ENCODE assay signal across 9 mouse cellular contexts in genomic region chr2:13537733-13538132, GRCm38 (mm10). TPM values are rescaled to one million over a fixed set of nuclear protein-coding genes. Genes with fewer than 3 reads are reported as not detected.
DNase-seq lines count a peak whose midpoint lies in the region; ATAC-seq and TF ChIP-seq lines count a peak whose summit lies in the region.
"Had no signal": no experiment of that assay in that cellular context is flagged by ENCODE, and none has a peak within 500 bp of the region (broad histone marks: within the 10 kb centered on the region; RNA-seq: fewer than 3 reads in every experiment).

No protein-coding gene starts in this region.

- H3K36me3 ChIP-seq in hindbrain, postnatal 0 days (ENCODE audit: insufficient read depth, low read length) = no peaks in the 10 kb centered on the region
- no peaks in the 10 kb centered on the region for H3K36me3 ChIP-seq in hindbrain, embryonic 16.5 days (ENCODE audit: control insufficient read depth, insufficient read depth, low read length)
- no peaks in the 10 kb centered on the region for H3K36me3 ChIP-seq in E14TG2a.4 (ENCODE audit: insufficient read depth, low read length)
- H3K36me3 ChIP-seq in small intestine, adult 2 months (ENCODE audit: control insufficient read depth, insufficient read depth, low read length) = no peaks in the 10 kb centered on the region
- H3K36me3 ChIP-seq in midbrain, embryonic 13.5 days = no peaks in the 10 kb centered on the region

- H3K27me3 ChIP-seq in hindbrain, postnatal 0 days (ENCODE audit: insufficient read depth, low read length) = no peaks in the 10 kb centered on the region
- no peaks in the 10 kb centered on the region for H3K27me3 ChIP-seq in hindbrain, embryonic 16.5 days (replicated peaks; ENCODE audit: control insufficient read depth, insufficient read depth, low read length)
- H3K27me3 ChIP-seq in E14TG2a.4 (ENCODE audit: insufficient read depth, low read length) = no peaks in the 10 kb centered on the region
- H3K27me3 ChIP-seq in small intestine, adult 2 months (ENCODE audit: control insufficient read depth, insufficient read depth, low read length) = no peaks in the 10 kb centered on the region
- no peaks in the 10 kb centered on the region for H3K27me3 ChIP-seq in midbrain, embryonic 13.5 days

- TF ChIP-seq CTCF in hindbrain, postnatal 0 days (IDR thresholded peaks at IDR 0.05; ENCODE audit: low read depth) = peak; percentile 35; the same call in 1 of the 2 replicates
- TF ChIP-seq CTCF in E14TG2a.4 (conservative IDR thresholded peaks at IDR 0.05; ENCODE audit: low read length) = peak; percentile 58
- TF ChIP-seq CTCF in small intestine, adult 2 months (IDR thresholded peaks at IDR 0.05; ENCODE audit: extremely low read depth, insufficient read length, insufficient replicate concordance, low read depth, low read length) = peak; percentile 42; the same call in 1 of the 2 replicates

- no peaks in the 10 kb centered on the region for H3K9me3 ChIP-seq in hindbrain, postnatal 0 days (ENCODE audit: low read length)
- H3K9me3 ChIP-seq in hindbrain, embryonic 16.5 days (ENCODE audit: control insufficient read depth, low read length) = no peaks in the 10 kb centered on the region
- no peaks in the 10 kb centered on the region for H3K9me3 ChIP-seq in E14TG2a.4 (ENCODE audit: low read length)
- H3K9me3 ChIP-seq in midbrain, embryonic 13.5 days = no peaks in the 10 kb centered on the region

- H3K9ac ChIP-seq in hindbrain, postnatal 0 days (replicated peaks; ENCODE audit: low read length) = no peak overlapping the region
- no peak overlapping the region for H3K9ac ChIP-seq in hindbrain, embryonic 16.5 days (ENCODE audit: low read depth, low read length)
- H3K9ac ChIP-seq in midbrain, embryonic 13.5 days (replicated peaks) = no peak overlapping the region

- TF ChIP-seq POLR2A in small intestine, adult 2 months (IDR thresholded peaks at IDR 0.05; ENCODE audit: low read depth, low read length) = no peak

- no peak for ATAC-seq in hindbrain, postnatal 0 days
- ATAC-seq in hindbrain, embryonic 16.5 days = no peak
- peak; percentile 45 to 76; a peak in 3 of 4 replicates for ATAC-seq in hematopoietic stem cell, adult 5-6 weeks (replicated peaks in 1 of 2; ENCODE audit: insufficient read depth in 1 of 2, low FRiP score in 2 of 2, low TSS enrichment in 1 of 2, low read depth in 1 of 2, poor library complexity in 2 of 2, severe bottlenecking in 2 of 2)
- no peak for ATAC-seq in midbrain, embryonic 13.5 days

- DNase-seq in hindbrain, postnatal 0 days (ENCODE audit: low spot score) = no peak
- DNase-seq in frontal cortex, postnatal 36 days (ENCODE audit: low spot score in 2 of 2) = no peak
- no peak for DNase-seq in urinary bladder, postnatal 4 days (ENCODE audit: low spot score in 2 of 2)

- H3K4me1 ChIP-seq in hindbrain, postnatal 0 days (ENCODE audit: insufficient read depth, low read length) = no peaks in the 10 kb centered on the region
- no peaks in the 10 kb centered on the region for H3K4me1 ChIP-seq in hindbrain, embryonic 16.5 days (ENCODE audit: control insufficient read depth, insufficient read depth, low read depth, low read length)
- peaks cover 8% of the 10 kb centered on the region; the same call in 1 of the 2 replicates for H3K4me1 ChIP-seq in E14TG2a.4 (replicated peaks; ENCODE audit: low read depth, low read length)
- peaks cover 13% of the 10 kb centered on the region; the same call in 1 of the 2 replicates for H3K4me1 ChIP-seq in small intestine, adult 2 months (ENCODE audit: control insufficient read depth, insufficient read depth, insufficient read length, low read length)
- no peaks in the 10 kb centered on the region for H3K4me1 ChIP-seq in midbrain, embryonic 13.5 days (replicated peaks)

- no peak overlapping the region for H3K4me2 ChIP-seq in hindbrain, postnatal 0 days (ENCODE audit: low read depth, low read length)
- no peak overlapping the region for H3K4me2 ChIP-seq in hindbrain, embryonic 16.5 days (ENCODE audit: low read length)
- H3K4me2 ChIP-seq in midbrain, embryonic 13.5 days (replicated peaks) = no peak overlapping the region

- no peak overlapping the region for H3K27ac ChIP-seq in hindbrain, postnatal 0 days
- no peak overlapping the region for H3K27ac ChIP-seq in hindbrain, embryonic 16.5 days (ENCODE audit: low read depth, low read length)
- H3K27ac ChIP-seq in small intestine, adult 2 months (ENCODE audit: insufficient read depth, low read depth, low read length) = 0 out of 2 replicates have a peak overlapping the region, but pooled peaks have one; percentile 26
- no peak overlapping the region for H3K27ac ChIP-seq in midbrain, embryonic 13.5 days

- H3K4me3 ChIP-seq in hindbrain, postnatal 0 days (ENCODE audit: low read length) = no peak overlapping the region
- H3K4me3 ChIP-seq in hindbrain, embryonic 16.5 days (ENCODE audit: low read length) = no peak overlapping the region
- no peak overlapping the region for H3K4me3 ChIP-seq in E14TG2a.4 (replicated peaks; ENCODE audit: low read length)
- H3K4me3 ChIP-seq in small intestine, adult 2 months (ENCODE audit: low read depth, low read length) = no peak overlapping the region
- no peak overlapping the region for H3K4me3 ChIP-seq in midbrain, embryonic 13.5 days (replicated peaks)
- H3K4me3 ChIP-seq: erythroblast, embryonic 14.5 days had no signal

- 5% methylated on average over 2 of the region's 2 CpGs for WGBS in hindbrain, postnatal 0 days
- 22% methylated on average over 2 of the region's 2 CpGs for WGBS in hindbrain, embryonic 16.5 days
- WGBS in small intestine, adult 2 months = 54% methylated on average over 2 of the region's 2 CpGs
- WGBS in midbrain, embryonic 13.5 days = 22% methylated on average over 2 of the region's 2 CpGs

RNA-seq across cellular contexts. Expression of gene Trdmt1, which starts 6.7 kb away (rescaled TPM):
- total RNA-seq in hindbrain, postnatal 0 days (2014; rRNA removed) = 6.1 and 7.5 TPM in 2 replicates
- 6.2 and 6.8 TPM in 2 replicates for polyA plus RNA-seq in hindbrain, postnatal 0 days (2015; fragmentation: Nextera tagmentation; extraction: Ambion mirVana)
- 6.7 and 8.6 TPM in 2 replicates for polyA plus RNA-seq in hindbrain, embryonic 16.5 days (2015; fragmentation: Nextera tagmentation; extraction: Ambion mirVana)
- total RNA-seq in hematopoietic stem cell, adult 5-6 weeks (2017) = 7.2 and 9.4 TPM in 2 replicates
- polyA plus RNA-seq in small intestine, adult 2 months (2012; rRNA removed) = 0.15 and 0.39 TPM in 2 replicates
- 7.1 and 8.0 TPM in 2 replicates for polyA plus RNA-seq in midbrain, embryonic 13.5 days (2015; fragmentation: Nextera tagmentation; extraction: Ambion mirVana)

RNA-seq across cellular contexts. Expression of gene Vim, which starts 36.0 kb away (rescaled TPM):
- total RNA-seq in hindbrain, postnatal 0 days (2014; rRNA removed) = 965 and 1,051 TPM in 2 replicates
- polyA plus RNA-seq in hindbrain, postnatal 0 days (2015; fragmentation: Nextera tagmentation; extraction: Ambion mirVana) = 417 and 451 TPM in 2 replicates
- polyA plus RNA-seq in hindbrain, embryonic 16.5 days (2015; fragmentation: Nextera tagmentation; extraction: Ambion mirVana) = 374 and 458 TPM in 2 replicates
- total RNA-seq in hematopoietic stem cell, adult 5-6 weeks (2017) = 674 and 678 TPM in 2 replicates
- 262 and 287 TPM in 2 replicates for polyA plus RNA-seq in small intestine, adult 2 months (2012; rRNA removed)
- polyA plus RNA-seq in midbrain, embryonic 13.5 days (2015; fragmentation: Nextera tagmentation; extraction: Ambion mirVana) = 773 and 781 TPM in 2 replicates

RNA-seq across cellular contexts. Expression of gene Cubn, which starts 46.1 kb away (rescaled TPM):
- 1.0 and 1.6 TPM in 2 replicates for total RNA-seq in hindbrain, postnatal 0 days (2014; rRNA removed)
- polyA plus RNA-seq in hindbrain, postnatal 0 days (2015; fragmentation: Nextera tagmentation; extraction: Ambion mirVana) = 0.32 and 0.41 TPM in 2 replicates
- polyA plus RNA-seq in hindbrain, embryonic 16.5 days (2015; fragmentation: Nextera tagmentation; extraction: Ambion mirVana) = 0.40 and 0.49 TPM in 2 replicates
- not detected in 2 replicates for total RNA-seq in hematopoietic stem cell, adult 5-6 weeks (2017)
- polyA plus RNA-seq in small intestine, adult 2 months (2012; rRNA removed) = 0.24 and 29.7 TPM in 2 replicates
- polyA plus RNA-seq in midbrain, embryonic 13.5 days (2015; fragmentation: Nextera tagmentation; extraction: Ambion mirVana) = 0.43 and 0.48 TPM in 2 replicates
- polyA plus RNA-seq: erythroblast, embryonic 14.5 days had no signal

Comparison
In these comparisons a context has a peak if more than half of its experiments do, and no peak if none do; other contexts are left out.
1. ATAC-seq: peak in hematopoietic stem cell, adult 5-6 weeks (2 of 2); none in hindbrain, postnatal 0 days (single experiment), hindbrain, embryonic 16.5 days (single experiment) and midbrain, embryonic 13.5 days (single experiment).
2. Peak in every context shown above with its lines, with median percentiles within 50 percentile points of each other: CTCF ChIP-seq.